Mouse (Mus musculus) activated CD4-positive, CD25-positive, alpha-beta regulatory T cell (primary cell): ENCODE data around the gene Tpr. TPM values are rescaled to one million over a fixed set of nuclear protein-coding genes. Genes with fewer than 3 reads are reported as not detected.

Experiments
- polyA plus RNA-seq, 2 experiments: library from polyadenylated mRNA; unstranded; fragments of 100-300 nt; shearing (Covaris generic); gene quantifications; one replicate each; pipeline ENCODE4 v1.2.1; 2017

Gene Tpr
- polyA plus RNA-seq = 100 to 1,000 TPM; 303 to 381 TPM

DNA sequence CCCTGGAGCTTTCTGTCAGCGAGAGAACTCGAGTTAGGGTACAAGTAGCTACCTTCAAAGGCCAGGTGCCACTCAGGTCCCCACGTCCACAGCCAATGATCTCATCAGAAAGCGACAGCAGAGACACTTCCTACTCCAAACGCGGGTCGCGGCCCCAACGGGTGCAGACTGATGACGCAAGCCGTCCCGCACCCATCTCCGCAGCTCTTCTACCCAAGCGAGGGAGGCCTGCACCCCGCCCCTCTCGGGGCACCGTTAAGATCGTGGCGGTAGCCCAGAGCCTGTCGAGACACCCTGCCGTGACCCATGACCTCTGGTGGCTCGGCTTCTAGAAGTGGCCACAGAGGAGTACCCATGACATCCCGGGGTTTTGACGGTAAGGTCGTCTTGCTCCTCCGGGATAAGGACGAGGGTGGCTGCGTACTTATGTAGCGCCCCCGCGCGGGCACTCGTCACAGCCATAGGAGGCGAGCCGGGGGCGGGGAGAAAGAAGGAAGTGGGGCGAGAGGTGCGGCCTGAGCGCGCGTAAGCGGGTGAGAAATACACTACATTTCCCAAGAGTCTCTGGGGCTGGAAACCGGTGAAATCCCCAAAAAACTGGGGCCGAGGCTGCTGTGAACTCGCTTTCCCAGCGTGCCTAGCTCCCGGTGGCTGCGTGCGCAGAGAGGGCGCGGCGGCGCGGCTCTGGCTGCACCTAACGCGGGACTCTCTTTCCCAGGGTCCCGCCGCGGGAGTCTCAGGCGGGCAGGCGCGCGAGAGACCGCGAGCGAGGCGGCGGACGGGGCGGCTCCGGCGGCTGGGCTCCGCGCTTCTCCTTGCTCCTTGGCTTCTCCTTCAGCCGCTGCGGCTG lies at the start of gene Tpr, which contains the start of gene Odr4:
Gene Tpr (plus strand): TSS at position 201 of the 850 bp plus-strand sequence.
Gene Odr4 (minus strand): TSS at position 443 of the 850 bp plus-strand sequence.

DNA sequence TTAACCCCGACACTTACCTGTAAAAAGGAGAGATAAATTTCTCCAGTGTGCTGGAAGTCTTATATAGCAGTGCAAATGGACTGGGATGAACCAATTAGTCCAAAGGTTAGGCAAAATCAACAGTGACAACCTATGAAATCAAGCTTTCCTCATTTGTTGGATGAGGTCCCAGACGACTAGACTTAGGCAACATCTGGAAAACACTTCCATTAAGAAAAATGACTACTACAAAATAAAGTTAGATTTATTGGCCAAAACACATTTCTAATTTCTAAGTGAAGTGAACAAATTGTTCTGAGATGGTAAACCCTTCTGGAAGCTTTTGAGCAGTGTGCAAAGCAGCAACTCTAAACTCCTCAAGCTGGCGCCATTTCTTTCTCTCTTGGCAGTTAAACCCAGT lies 73.5 kb downstream of the Tpr start, which contains the start of gene Prg4:
Gene Prg4 (minus strand): TSS at position 34 of the 400 bp plus-strand sequence.

Other genes starting within 250 kb of the Tpr start
- gene Pdc, start 73.4 kb upstream of the Tpr start, polyA plus RNA-seq = not detected
- gene Odr4, start 242 bp downstream of the Tpr start, polyA plus RNA-seq = 10 to 100 TPM; 17.3 to 22.9 TPM
- gene Prg4, start 73.3 kb downstream of the Tpr start, polyA plus RNA-seq = 10 to 100 TPM in 1 of 2 experiments, 1 to 10 TPM in 1; 4.4 to 15.0 TPM